Mouse (Mus musculus) megakaryocyte, embryonic 14.5 days (primary cell): ENCODE data around the gene Zfp365. TPM values are rescaled to one million over a fixed set of nuclear protein-coding genes. Genes with fewer than 3 reads are reported as not detected.
A peak's percentile ranks its signal among the peaks of the same experiment; 100 is the strongest.

ENCODE experiments used
- H3K27me3 ChIP-seq: replicated peaks from 2 replicates; pipeline ENCODE3; 2012; ENCODE audit warnings: inconsistent platforms
- H3K36me3 ChIP-seq: replicated peaks from 2 replicates; pipeline ENCODE3; 2012; ENCODE audit warnings: low read length, inconsistent platforms, mixed read lengths
- H3K4me1 ChIP-seq: 2 replicates; pipeline ENCODE4 v1.6.1; 2012; ENCODE audit warnings: inconsistent platforms
- H3K4me3 ChIP-seq: replicated peaks from 2 replicates; pipeline ENCODE3; 2012; ENCODE audit warnings: moderate library complexity, mild to moderate bottlenecking, inconsistent platforms
- H3K9me3 ChIP-seq: 2 replicates; pipeline ENCODE4 v1.6.1; 2012; ENCODE audit warnings: inconsistent platforms
- FLI1 ChIP-seq: IDR thresholded peaks from 2 replicates; pipeline ENCODE4 v1.6.1; 2012; ENCODE audit warnings: low read length, inconsistent platforms, mixed read lengths
- GATA1 ChIP-seq: IDR thresholded peaks from 3 replicates; pipeline ENCODE4 v1.6.1; 2012; ENCODE audit warnings: mixed read lengths, low read length, inconsistent platforms, borderline replicate concordance
- polyA plus RNA-seq: library from polyadenylated mRNA; stranded (reverse); fragments of >175 nt; gene quantifications from 2 replicates; pipeline ENCODE4 v1.2.3, GENCODE M21; 2012; ENCODE audit warnings: low replicate concordance; ENCODE audit not compliant: insufficient read depth

The Zfp365 gene
- polyA plus RNA-seq, 1 experiment, result 0.04 TPM

DNA sequence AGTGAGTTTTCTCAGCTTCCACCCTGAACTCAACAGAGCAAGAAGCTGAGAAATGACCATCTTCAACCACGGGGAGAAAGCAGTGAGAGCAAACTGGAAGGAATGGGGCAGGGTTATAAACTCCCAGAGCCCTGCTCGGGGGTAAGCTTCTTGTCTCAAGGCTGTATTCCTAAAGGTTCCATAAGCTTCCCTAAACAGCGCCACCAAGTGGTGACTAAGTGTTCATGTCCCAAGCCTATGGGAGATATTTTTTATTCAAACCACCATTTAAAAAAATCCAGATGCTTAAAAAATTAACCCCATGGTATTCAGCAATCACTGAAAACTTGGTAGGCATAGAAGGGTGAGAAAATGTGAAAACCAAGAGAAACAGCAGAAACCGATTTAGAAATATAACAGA, 18.9 kb upstream of the Zfp365 start:
- H3K4me3 ChIP-seq, result no peak overlapping the region
- TF ChIP-seq GATA1, result no peak
- TF ChIP-seq FLI1, result no peak
- H3K4me1 ChIP-seq, result no peaks in the 10 kb centered on the region
- no peaks in the 10 kb centered on the region for H3K36me3 ChIP-seq
- no peaks in the 10 kb centered on the region for H3K27me3 ChIP-seq
- peaks cover 21% of the 10 kb centered on the region for H3K9me3 ChIP-seq

GRCm38 (mm10) chr10:67928584-67928983, 16.1 kb upstream of the Zfp365 start:
- H3K9me3 ChIP-seq, result peaks cover 25% of the 10 kb centered on the region
- no peak overlapping the region for H3K4me3 ChIP-seq
- H3K4me1 ChIP-seq, result no peaks in the 10 kb centered on the region

GRCm38 (mm10) chr10:67927718-67928455, 15.4 kb upstream of the Zfp365 start:
- no peak for TF ChIP-seq FLI1
- TF ChIP-seq GATA1, result no peak
- H3K4me3 ChIP-seq, result no peak overlapping the region
- H3K27me3 ChIP-seq, result no peaks in the 10 kb centered on the region

More at GRCm38 (mm10) chr10:67928584-67928983, 16.1 kb upstream of the Zfp365 start:
- Histone ChIP-seq H3K36me3 (no peaks in the 10 kb centered on the region), H3K27me3 (no peaks in the 10 kb centered on the region)
- TF ChIP-seq GATA1, result no peak
- no peak for TF ChIP-seq FLI1

GRCm38 (mm10) chr10:67924030-67924429, 11.6 kb upstream of the Zfp365 start:
- Histone ChIP-seq H3K36me3 (no peaks in the 10 kb centered on the region), H3K4me1 (no peaks in the 10 kb centered on the region), H3K27me3 (no peaks in the 10 kb centered on the region), H3K4me3 (no peak overlapping the region), H3K9me3 (peaks cover 6% of the 10 kb centered on the region)
- TF ChIP-seq GATA1 (no peak), FLI1 (no peak)

More at GRCm38 (mm10) chr10:67927718-67928455, 15.4 kb upstream of the Zfp365 start:
- H3K9me3 ChIP-seq, result peaks cover 18% of the 10 kb centered on the region
- no peaks in the 10 kb centered on the region for H3K4me1 ChIP-seq
- H3K36me3 ChIP-seq, result no peaks in the 10 kb centered on the region

- Histone ChIP-seq H3K4me3 (no peak overlapping the region), H3K9me3 (peaks cover 5% of the 10 kb centered on the region; the same call in 1 of the 2 replicates), H3K36me3 (no peaks in the 10 kb centered on the region), H3K27me3 (no peaks in the 10 kb centered on the region), H3K4me1 (no peaks in the 10 kb centered on the region)
- TF ChIP-seq FLI1 (no peak), GATA1 (no peak)
These were observed 9.3 kb upstream of the Zfp365 start for GRCm38 (mm10) chr10:67921777-67922176.

DNA sequence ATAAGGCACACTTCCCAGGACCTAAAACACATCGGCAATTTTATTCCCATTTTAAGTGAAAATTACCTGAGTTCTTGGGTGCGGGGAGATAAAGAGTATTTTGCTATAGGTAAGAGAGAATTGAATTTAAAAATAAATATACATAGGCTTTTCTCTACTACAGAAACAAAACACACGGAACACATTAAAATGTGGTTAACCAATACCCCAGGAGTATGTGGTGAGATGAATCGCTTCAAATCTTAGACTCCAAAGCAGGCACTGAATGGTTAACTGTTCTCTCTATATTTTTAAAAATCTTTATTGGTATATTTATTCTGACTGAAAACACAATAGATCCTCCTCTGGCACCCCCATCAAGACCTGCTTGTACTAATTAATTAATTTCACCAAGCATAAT, 7.2 kb upstream of the Zfp365 start:
- H3K4me1 ChIP-seq, result no peaks in the 10 kb centered on the region
- H3K27me3 ChIP-seq, result no peaks in the 10 kb centered on the region
- H3K9me3 ChIP-seq, result peaks cover 14% of the 10 kb centered on the region
- no peak overlapping the region for H3K4me3 ChIP-seq
- TF ChIP-seq FLI1 (no peak), GATA1 (no peak)
- no peaks in the 10 kb centered on the region for H3K36me3 ChIP-seq

- H3K4me1 ChIP-seq, result no peaks in the 10 kb centered on the region
- peaks cover 2% of the 10 kb centered on the region for H3K27me3 ChIP-seq
- no peaks in the 10 kb centered on the region for H3K36me3 ChIP-seq
- peaks cover 9% of the 10 kb centered on the region for H3K9me3 ChIP-seq
- H3K4me3 ChIP-seq, result no peak overlapping the region
- TF ChIP-seq FLI1 (no peak), GATA1 (no peak)
These were observed 5.9 kb upstream of the Zfp365 start for GRCm38 (mm10) chr10:67918194-67918899.

GRCm38 (mm10) chr10:67917356-67917755, 4.9 kb upstream of the Zfp365 start:
- TF ChIP-seq GATA1 (no peak), FLI1 (no peak)
- Histone ChIP-seq H3K4me3 (no peak overlapping the region), H3K4me1 (peaks cover 3% of the 10 kb centered on the region), H3K9me3 (peaks cover 9% of the 10 kb centered on the region), H3K27me3 (peaks cover 8% of the 10 kb centered on the region), H3K36me3 (no peaks in the 10 kb centered on the region)

DNA sequence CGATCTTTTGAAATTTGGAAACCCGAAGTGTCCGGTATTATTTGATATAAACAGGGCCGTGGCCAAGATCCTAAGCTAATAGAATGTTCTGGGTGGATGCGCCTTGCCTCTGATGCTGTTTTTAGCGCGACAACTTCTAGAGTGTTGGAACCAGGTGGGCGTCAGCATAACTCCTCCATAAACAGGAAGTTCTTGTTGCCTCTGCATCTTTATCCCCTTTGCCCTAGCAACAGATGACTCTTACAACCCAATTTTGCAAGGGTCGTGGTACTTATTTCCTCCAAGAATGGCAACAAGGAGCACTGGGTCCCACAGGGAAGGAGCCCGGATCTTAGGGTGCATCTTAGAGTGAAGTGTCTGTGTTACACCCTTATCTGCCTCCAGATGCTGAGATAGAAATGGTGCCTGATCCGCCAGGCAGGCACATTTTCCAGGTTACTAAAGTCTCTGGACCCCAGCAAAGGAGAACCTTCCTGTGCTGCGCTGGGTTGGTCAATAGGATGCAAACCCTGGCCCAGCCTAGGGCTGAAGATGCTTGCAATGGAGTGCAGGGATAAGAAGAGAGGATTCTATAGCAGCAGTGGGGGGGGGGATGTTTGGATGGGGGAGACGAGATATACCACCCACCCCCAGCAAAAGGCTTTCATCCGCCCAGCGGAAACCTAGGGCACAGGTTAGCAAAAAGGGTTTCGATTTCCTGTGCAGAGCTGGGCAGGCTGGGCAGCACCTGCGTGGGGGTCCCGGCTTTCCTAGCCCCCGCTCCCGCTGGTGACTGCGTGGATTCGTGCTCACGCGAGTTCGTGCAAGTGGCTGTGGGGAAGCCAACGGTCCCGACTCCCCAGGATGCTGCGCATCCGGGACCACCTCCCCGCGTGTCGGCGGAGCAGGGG, 770 bp downstream of the Zfp365 start:
- Histone ChIP-seq H3K9me3 (peaks cover 24% of the 10 kb centered on the region), H3K4me3 (peak overlapping the region; percentile 89), H3K4me1 (peaks cover 11% of the 10 kb centered on the region), H3K36me3 (no peaks in the 10 kb centered on the region), H3K27me3 (peaks cover 22% of the 10 kb centered on the region)
- TF ChIP-seq GATA1 (no peak), FLI1 (no peak)

DNA sequence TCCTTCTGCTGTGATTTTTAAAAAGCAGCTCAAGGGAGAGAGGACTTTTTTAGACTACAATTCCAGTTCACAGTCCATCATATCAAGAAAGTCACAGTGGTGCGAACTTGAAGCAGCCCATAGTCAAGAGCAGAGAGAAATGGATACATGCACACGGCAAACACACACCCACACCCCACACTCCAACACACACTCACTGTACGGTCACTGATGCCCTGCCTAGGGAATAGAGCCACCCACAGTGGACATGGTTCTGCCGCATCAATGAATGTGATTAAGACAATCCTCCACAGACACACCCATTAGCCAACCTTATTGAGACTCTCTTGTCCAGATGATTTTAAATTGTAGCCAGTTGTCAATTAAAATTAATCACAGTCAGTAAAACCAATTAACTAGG, 4.5 kb downstream of the Zfp365 start:
- Histone ChIP-seq H3K36me3 (no peaks in the 10 kb centered on the region), H3K9me3 (peaks cover 19% of the 10 kb centered on the region), H3K27me3 (peaks cover 17% of the 10 kb centered on the region), H3K4me1 (peaks cover 11% of the 10 kb centered on the region), H3K4me3 (no peak overlapping the region)
- TF ChIP-seq FLI1, result no peak
- no peak for TF ChIP-seq GATA1
